Mouse (Mus musculus) small intestine, adult 2 months (tissue): ENCODE results near the gene Hnf4a. TPM values are rescaled to one million over a fixed set of nuclear protein-coding genes. Genes with fewer than 3 reads are reported as not detected.

Experiments
- H3K27ac ChIP-seq: fragments of 200-500 bp; 2 replicates; pipeline ENCODE4 v1.5.1; 2012; ENCODE audit warnings: low read depth, low read length, control low read depth, inconsistent platforms; ENCODE audit not compliant: insufficient read depth
- H3K27me3 ChIP-seq: fragments of 200-500 bp; 2 replicates; pipeline ENCODE4 v1.6.1; 2012; ENCODE audit warnings: mild to moderate bottlenecking, moderate library complexity, low read length, inconsistent platforms; ENCODE audit not compliant: control insufficient read depth, insufficient read depth
- H3K36me3 ChIP-seq: fragments of 200-500 bp; 2 replicates; pipeline ENCODE4 v1.6.1; 2012; ENCODE audit warnings: mild to moderate bottlenecking, low read length, control low read depth, inconsistent platforms; ENCODE audit not compliant: control insufficient read depth, insufficient read depth
- H3K4me1 ChIP-seq: fragments of 200-500 bp; 2 replicates; pipeline ENCODE4 v1.6.1; 2012; ENCODE audit warnings: low read length, inconsistent platforms, mixed read lengths; ENCODE audit not compliant: control insufficient read depth, insufficient read depth, insufficient read length
- H3K4me3 ChIP-seq: fragments of 200-500 bp; 2 replicates; pipeline ENCODE4 v1.5.1; 2012; ENCODE audit warnings: low read depth, mild to moderate bottlenecking, control low read depth, inconsistent platforms, low read length, moderate library complexity
- CTCF ChIP-seq: fragments of 200-500 bp; IDR thresholded peaks from 2 replicates; pipeline ENCODE4 v1.5.1; 2012; ENCODE audit warnings: low read depth, mild to moderate bottlenecking, control low read depth, inconsistent platforms, low read length, moderate library complexity, mixed read lengths; ENCODE audit not compliant: insufficient replicate concordance, insufficient read length; ENCODE audit errors: extremely low read depth
- POLR2A ChIP-seq: fragments of 200-500 bp; IDR thresholded peaks from 2 replicates; pipeline ENCODE4 v1.6.1; 2012; ENCODE audit warnings: low read depth, mild to moderate bottlenecking, control low read depth, inconsistent platforms, low read length, moderate library complexity
- WGBS: fragments of 180-500 bp; shearing (Covaris S2); methylation state at CpG from one replicate; pipeline ENCODE4 v1.1.7; 2018; 5-methylcytosine and 5-hydroxymethylcytosine counted together
- polyA plus RNA-seq: library from polyadenylated mRNA; depleted of rRNA; stranded (reverse); fragments of >200 nt; gene quantifications from 2 replicates; pipeline ENCODE4 v1.2.3, GENCODE M21; 2012

Hnf4a gene
- polyA plus RNA-seq, 1 experiment: 397 TPM

DNA sequence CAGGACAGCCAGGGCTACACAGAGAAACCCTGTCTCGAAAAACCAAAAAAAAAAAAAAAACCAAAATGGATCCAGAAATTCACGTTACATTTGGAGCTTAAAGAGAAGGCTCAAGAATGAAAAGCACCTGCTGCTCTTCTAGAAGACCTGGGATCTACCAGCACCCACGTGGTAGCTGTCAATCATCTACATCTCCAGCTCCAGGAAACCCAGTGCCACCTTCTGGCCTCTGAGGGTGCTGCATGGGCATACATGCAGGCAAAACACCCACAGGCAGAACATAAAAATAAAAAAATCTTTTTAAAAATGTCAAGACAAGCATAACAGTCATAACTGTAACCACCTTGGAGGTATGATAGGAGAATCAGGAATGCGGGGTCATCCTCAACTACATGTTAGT is 91.1 kb downstream of the Hnf4a start:
- no peak for TF ChIP-seq POLR2A
- TF ChIP-seq CTCF: peak; percentile 77; the same call in 1 of the 2 replicates
- no peak overlapping the region for H3K27ac ChIP-seq
- 31% methylated on average over 4 of the region's 4 CpGs for WGBS
- no peaks in the 10 kb centered on the region for H3K27me3 ChIP-seq
- no peak overlapping the region for H3K4me3 ChIP-seq
- peaks cover 33% of the 10 kb centered on the region for H3K4me1 ChIP-seq
- no peaks in the 10 kb centered on the region for H3K36me3 ChIP-seq

- no peaks in the 10 kb centered on the region for H3K27me3 ChIP-seq
- WGBS: 0% methylated on average over 1 of the region's 1 CpGs
- TF ChIP-seq CTCF (peak; percentile 85; the same call in 1 of the 2 replicates), POLR2A (no peak)
- no peak overlapping the region for H3K4me3 ChIP-seq
- peaks cover 37% of the 10 kb centered on the region for H3K4me1 ChIP-seq
- no peaks in the 10 kb centered on the region for H3K36me3 ChIP-seq
- no peak overlapping the region for H3K27ac ChIP-seq
Measured at GRCm38 (mm10) chr2:163599226-163599625, 92.6 kb downstream of the Hnf4a start.

DNA sequence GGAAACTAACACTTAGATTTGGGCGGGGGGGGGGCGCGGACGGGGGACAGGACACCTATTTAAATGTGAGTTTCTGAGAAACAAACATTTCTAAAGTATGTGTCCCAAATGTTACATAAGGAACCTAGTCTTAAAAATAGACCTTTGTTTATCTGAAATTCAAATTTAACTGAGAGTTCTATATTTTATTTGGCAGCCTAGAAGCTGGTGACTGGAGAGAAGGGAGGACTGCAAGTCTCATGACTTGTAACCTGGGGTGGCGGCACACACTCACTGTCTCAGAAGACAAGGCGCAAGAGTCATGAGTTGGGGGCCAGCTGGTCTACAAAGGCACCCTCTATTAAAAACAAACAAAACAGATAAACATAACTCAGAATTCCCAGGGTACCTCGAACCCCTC is 94.5 kb downstream of the Hnf4a start:
- 78% methylated on average over 7 of the region's 7 CpGs for WGBS
- Histone ChIP-seq H3K4me3 (no peak overlapping the region), H3K36me3 (no peaks in the 10 kb centered on the region), H3K4me1 (peaks cover 22% of the 10 kb centered on the region), H3K27ac (no peak overlapping the region), H3K27me3 (no peaks in the 10 kb centered on the region)
- no peak for TF ChIP-seq CTCF
- no peak for TF ChIP-seq POLR2A

DNA sequence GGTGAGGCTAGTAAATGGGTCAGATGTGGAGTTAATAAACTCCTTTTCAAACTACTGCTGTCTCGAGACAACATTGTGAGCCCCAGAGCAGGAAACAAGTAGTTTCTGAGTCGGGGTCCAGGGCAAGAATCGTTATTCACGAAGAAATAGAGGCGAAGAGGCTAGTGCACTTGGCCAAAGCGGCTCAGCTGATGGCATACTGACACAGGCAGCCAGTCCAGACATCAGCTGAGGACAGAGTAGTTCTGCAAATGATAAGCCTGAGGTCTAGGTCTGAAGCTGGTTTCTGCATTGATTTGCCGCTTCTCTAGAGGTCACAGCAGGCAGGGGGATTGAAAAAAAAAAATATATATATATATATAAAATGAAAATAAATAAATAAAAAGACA is 95.1 kb downstream of the Hnf4a start:
- Histone ChIP-seq H3K27ac (no peak overlapping the region; the same call in 1 of the 2 replicates), H3K4me1 (peaks cover 19% of the 10 kb centered on the region), H3K27me3 (no peaks in the 10 kb centered on the region), H3K4me3 (peak overlapping the region; percentile 96), H3K36me3 (no peaks in the 10 kb centered on the region)
- 62% methylated on average over 7 of the region's 7 CpGs for WGBS
- TF ChIP-seq POLR2A: no peak
- TF ChIP-seq CTCF: no peak

GRCm38 (mm10) chr2:163602101-163602971 is 95.7 kb downstream of the Hnf4a start, which contains the start of gene Ttpal:
TSS of gene Ttpal (plus strand) at chr2:163602314.
- Histone ChIP-seq H3K4me1 (peaks cover 16% of the 10 kb centered on the region), H3K27ac (peak within 1 kb of the TSS; percentile 89), H3K4me3 (peak within 1 kb of the TSS; percentile 96), H3K36me3 (peaks cover 2% of the 10 kb centered on the region; the same call in 1 of the 2 replicates), H3K27me3 (no peaks in the 10 kb centered on the region)
- under 1% methylated on average over 57 of the region's 57 CpGs for WGBS
- TF ChIP-seq POLR2A (peak; percentile 71), CTCF (peak; percentile 78)

DNA sequence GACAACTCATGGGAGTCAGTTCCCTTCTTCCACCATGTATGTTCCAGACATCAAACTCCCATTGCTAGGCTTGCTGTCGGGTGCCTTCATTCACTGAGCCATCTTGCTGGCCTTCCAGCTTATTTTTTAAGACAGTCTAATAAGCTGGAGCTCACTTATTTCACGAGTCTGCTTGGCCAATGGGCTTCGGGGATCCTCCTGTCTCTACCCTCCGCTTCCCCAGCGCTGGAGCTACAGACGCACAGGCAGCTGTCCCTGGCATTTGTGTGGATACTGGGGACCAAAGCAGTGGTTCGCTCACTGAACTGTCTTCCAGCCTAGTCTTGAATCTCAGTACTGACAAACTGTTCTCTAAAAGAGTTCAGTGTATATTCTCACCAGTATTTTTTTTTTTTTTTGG is 99.6 kb downstream of the Hnf4a start:
- Histone ChIP-seq H3K4me3 (no peak overlapping the region), H3K27me3 (no peaks in the 10 kb centered on the region), H3K4me1 (peaks cover 37% of the 10 kb centered on the region), H3K27ac (no peak overlapping the region), H3K36me3 (peaks cover 15% of the 10 kb centered on the region)
- no peak for TF ChIP-seq POLR2A
- no peak for TF ChIP-seq CTCF
- 86% methylated on average over 7 of the region's 7 CpGs for WGBS

- Histone ChIP-seq H3K4me3 (no peak overlapping the region), H3K27me3 (no peaks in the 10 kb centered on the region), H3K4me1 (peaks cover 38% of the 10 kb centered on the region), H3K27ac (no peak overlapping the region), H3K36me3 (peaks cover 22% of the 10 kb centered on the region)
- TF ChIP-seq POLR2A (no peak), CTCF (no peak)
- 75% methylated on average over 7 of the region's 7 CpGs for WGBS
Measured at GRCm38 (mm10) chr2:163608008-163608407, 101.4 kb downstream of the Hnf4a start.
